Mouse (Mus musculus): ENCODE measurements around the gene Kcnj10.

DNA sequence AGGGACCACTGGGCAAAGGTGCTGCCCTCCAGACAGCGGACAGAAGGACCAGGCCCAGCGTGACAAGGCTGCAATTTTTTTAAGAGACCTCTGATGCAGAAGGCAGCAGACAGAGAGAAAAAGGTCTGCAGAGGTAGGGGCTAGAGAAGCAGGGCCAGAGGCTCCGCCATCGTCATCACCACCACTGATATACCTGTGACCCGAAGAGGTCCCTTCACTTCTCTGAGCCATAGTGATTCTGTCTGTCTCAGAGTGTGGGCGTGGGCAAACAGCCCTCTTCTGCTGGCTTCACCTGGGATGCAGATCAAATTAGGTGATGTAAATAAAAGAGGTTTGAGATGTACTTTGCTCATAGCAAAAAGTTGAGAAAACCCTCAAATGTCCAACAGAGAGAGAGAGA, 11.4 kb upstream of the Kcnj10 start:
- TF ChIP-seq POLR2A (IDR thresholded peaks at IDR 0.05; ENCODE audit: low read depth, low read length): no peak
- no peak for TF ChIP-seq CTCF (conservative IDR thresholded peaks at IDR 0.05; ENCODE audit: insufficient read depth, insufficient read length, low read depth, low read length)
